Mouse (Mus musculus): ENCODE measurements around the gene Gm20661.

DNA sequence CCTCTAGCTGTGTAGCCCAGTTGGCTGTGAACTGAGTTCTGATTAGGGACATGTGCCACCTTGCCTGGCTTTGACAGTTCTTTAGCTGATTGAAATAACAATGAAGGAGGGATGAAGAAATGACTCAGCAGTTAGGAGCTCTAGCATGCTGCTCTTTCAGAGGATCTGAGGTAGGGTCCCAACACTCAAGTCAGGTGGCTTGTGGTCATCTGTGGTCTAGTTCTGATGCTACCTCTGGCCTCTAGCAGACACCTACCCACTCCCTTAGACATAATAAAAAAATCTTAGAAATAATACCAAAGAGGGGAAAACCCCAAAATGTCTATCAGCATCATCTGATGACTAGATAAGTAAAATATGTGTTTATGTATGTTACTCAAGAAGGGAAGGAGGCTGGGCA, 27.5 kb downstream of the Gm20661 start:
- TF ChIP-seq TAL1 (IDR thresholded peaks at IDR 0.05; ENCODE audit: low read length) (no peak), CTCF (IDR thresholded peaks at IDR 0.05 in 2 of 3, conservative IDR thresholded peaks at IDR 0.05 in 1 of 3; ENCODE audit: control insufficient read depth in 1 of 3, insufficient read depth in 1 of 3, low read depth in 2 of 3, low read length in 3 of 3, poor library complexity in 1 of 3, severe bottlenecking in 1 of 3) (no peak), ZNF384 (IDR thresholded peaks at IDR 0.05; ENCODE audit: low read depth, low read length) (no peak)

Data from MEL (cell line).